Mouse (Mus musculus): Measurements from ENCODE around the gene Gm49380. TPM values are rescaled to one million over a fixed set of nuclear protein-coding genes. Genes with fewer than 3 reads are reported as not detected.
A peak's percentile ranks its signal among the peaks of the same experiment; 100 is the strongest.

Gene Gm49380
- total RNA-seq, 2 experiments from 2014 or later: 0.11 TPM; not detected in 1

DNA sequence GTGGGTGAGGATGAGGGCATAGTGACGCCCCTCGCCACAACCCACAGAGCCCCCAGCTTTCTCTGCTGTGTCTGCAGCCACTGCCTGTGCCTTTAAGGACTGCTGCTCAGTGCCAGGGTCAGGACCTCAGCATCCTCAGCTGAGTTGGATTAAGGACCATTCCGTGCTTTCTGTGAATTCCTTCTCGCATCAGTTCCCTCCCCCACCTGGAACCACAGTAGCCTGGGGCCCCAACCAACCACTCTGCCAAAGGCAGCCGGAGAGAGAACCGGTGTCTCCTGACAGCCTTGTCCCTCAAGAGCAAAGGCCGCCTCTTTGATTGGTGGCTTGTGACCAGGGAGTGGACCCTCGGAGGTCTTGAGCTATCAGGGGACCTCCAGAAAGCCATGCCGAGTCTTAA, 11.8 kb downstream of the Gm49380 start, which contains the start of gene Mfrp:
Gene Mfrp, plus strand, starts transcription at position 240 of the 400 bp plus-strand sequence.
- intact Hi-C loops (cut with DNase I): no loop called here
- DNase-seq (ENCODE audit: low spot score): no peak

DNA sequence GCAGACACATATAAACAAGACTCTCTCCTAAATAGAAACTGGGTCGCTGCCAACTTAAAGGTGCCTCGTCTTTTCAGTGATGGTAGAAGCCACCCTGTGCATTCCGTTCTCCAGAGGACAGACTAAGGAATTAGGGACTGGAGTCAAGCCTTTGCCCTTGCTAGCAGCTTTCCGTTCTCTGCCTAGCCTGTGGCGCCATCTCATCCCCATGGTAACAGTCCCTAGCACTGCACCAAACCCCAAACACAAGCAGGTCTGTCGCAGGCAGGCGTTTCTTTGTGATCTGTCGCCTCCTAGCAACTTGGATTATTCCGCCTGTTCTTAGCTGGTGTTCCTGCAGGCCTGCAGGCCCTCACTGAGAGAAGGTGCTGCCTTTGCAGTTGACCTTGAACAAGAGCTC, 16.8 kb downstream of the Gm49380 start:
- intact Hi-C loops (cut with DNase I): no loop called here
- DNase-seq (ENCODE audit: low spot score): no peak

DNA sequence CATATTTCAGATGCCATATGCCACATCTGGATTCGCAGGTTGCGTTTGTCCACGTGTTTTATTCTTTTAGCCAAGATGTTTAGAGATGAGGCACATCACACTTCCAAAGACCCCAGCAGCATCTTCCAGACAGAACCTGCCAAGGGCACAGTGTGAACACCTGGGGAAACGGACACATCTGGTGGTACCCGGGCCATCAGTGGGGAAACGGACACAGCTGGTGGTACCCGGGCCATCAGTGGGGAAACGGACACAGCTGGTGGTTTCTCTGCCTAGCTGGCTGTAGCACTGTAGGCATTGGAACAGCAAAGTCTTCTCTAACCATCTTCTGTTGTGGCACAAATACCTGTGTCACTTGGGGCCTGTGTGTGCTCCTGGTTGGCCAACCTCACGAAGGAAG, 17.5 kb downstream of the Gm49380 start:
- no peak for DNase-seq (ENCODE audit: low spot score)
- intact Hi-C loops (cut with DNase I): no loop called here

- intact Hi-C loops (cut with DNase I): no loop called here
These were observed 18.6 kb downstream of the Gm49380 start for GRCm38 (mm10) chr9:44094737-44095136.

DNA sequence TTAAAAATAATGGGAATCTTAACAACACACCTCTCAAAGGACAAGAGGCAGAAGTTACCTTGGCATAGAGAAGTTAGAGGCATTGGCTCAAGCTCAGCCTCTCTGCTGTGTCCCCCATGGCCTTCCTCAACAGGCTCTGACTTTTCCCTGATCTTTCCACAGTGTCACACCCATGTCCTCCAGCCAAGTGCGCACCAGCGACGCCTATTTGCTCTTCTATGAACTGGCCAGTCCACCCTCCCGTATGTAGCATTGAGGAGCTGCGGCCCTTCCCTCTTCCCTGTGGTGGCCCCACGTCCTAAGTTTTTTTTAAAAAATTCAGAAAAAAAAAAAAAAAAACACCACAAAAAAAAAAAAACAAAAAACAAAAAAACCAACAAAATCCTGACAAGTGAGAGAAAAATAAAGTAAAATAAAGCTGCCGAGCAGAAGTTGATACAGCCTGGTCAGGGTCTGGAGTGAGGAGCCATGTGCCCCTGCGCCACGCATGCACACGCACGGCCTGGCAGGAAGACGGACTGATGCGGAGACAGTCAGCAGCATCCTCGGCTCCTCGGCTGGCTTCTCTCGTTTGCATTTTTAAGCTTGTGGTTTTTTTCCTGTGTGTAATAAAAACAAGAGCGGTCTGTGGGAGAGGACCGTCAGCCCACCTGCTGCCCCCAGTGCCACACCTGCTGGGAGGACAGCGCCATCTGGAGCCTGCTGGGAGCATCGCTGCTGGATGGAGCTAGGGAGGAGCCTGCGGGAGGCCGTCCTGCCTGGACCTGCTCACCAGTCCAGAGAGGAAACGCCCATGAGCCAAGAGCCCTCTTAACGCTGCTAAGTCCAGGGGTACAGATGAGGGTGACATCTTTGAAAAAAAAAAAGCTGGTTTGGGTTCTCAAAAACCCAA, 19.4 kb downstream of the Gm49380 start:
- intact Hi-C loops (cut with DNase I): no loop called here
- peak; percentile 59 for DNase-seq (ENCODE audit: low spot score)

More at GRCm38 (mm10) chr9:44094737-44095136, 18.6 kb downstream of the Gm49380 start:
- DNase-seq (ENCODE audit: low spot score): no peak

GRCm38 (mm10) chr9:44088877-44089608, 24.3 kb downstream of the Gm49380 start:
- no peak for DNase-seq (ENCODE audit: low spot score)

DNA sequence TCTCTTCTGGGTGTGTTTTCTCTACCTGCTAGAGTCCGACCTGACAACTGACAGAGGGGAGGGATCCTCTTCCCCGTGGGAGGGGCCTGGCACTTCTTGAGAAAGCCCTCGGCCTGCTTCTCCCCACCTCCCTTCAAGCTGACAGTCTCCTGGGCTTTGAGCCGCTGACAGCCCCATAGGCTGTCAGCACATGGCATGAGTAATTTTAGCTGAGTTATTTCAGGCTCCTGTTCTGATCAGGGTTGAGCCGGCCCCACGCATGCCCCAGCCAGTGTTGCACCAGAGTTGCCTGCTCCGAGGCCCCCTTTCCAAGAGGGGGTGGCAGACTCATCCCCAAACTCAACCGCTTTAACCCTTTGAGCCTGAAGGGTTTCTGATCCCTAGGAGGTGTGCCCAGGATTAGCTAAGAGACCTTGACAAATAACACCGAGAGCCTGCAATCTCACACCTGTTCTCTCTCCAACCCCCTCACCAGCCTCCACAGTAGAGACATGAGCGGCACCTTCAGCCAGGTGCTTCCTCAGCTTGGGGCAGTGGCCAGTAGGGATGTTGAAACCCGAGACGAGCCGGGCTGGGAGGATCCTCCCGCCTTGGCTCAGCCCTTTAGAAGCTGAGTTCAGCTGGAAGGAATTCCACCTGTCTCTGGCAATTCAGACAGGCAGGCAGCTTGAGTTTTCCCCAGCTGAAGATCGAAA, 25.4 kb downstream of the Gm49380 start:
- DNase-seq (ENCODE audit: low spot score): no peak
- intact Hi-C loops (cut with DNase I): no loop called here

More at GRCm38 (mm10) chr9:44088877-44089608, 24.3 kb downstream of the Gm49380 start:
- intact Hi-C loops (cut with DNase I): no loop called here

GRCm38 (mm10) chr9:44086960-44087359, 26.3 kb downstream of the Gm49380 start:
- no peak for DNase-seq (ENCODE audit: low spot score)
- intact Hi-C loops (cut with DNase I): no loop called here

DNA sequence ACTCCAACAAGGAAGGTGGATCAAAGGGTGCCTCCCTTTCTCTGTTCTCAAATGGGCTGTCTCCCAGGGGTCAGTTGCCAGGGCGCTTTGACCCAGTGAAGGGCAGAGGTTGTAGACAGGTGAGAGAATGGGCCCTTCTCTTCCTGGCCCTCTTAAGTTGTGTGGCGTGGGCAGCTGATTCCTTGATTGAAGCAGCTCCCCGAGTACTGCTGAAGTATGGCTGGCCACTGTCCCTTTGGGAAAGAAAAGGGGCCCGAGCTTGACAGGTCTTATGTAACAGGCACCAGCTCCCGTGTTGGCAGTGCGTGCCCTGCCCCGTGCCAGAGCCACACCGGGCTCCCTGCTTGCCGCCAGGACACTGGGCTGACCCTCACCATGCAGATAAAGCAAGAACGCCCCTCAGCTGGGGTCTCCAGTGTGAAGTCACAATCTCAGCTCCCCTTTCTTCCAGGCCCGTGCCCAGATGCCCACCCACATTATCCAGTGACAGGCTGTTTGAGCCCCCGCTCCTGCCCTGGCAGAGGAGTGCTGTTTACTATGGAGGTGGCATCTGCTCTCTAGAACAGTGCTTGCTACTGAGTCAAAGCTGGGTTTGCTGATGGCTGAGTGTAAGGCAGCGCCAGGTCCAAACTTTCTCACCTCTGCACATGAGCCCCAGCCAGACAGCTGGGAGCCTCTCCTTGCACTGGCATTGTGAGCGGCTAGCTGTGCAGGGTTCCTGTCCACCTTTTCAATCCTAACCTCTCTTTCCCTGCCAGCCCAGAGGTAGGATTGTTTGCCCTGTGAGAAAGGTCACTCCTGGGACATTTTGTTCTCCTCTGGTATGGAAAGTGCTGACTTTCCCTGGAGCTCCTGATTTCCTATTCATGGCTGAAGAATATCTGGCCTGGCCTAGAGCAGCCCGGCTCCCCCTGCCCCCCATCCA, 27.3 kb downstream of the Gm49380 start:
- peak; percentile 66 for DNase-seq (ENCODE audit: low spot score)
- intact Hi-C loops (cut with DNase I): no loop called here

- intact Hi-C loops (cut with DNase I): no loop called here
- no peak for DNase-seq (ENCODE audit: low spot score)
These were observed 28.0 kb downstream of the Gm49380 start for GRCm38 (mm10) chr9:44085276-44085675.

DNA sequence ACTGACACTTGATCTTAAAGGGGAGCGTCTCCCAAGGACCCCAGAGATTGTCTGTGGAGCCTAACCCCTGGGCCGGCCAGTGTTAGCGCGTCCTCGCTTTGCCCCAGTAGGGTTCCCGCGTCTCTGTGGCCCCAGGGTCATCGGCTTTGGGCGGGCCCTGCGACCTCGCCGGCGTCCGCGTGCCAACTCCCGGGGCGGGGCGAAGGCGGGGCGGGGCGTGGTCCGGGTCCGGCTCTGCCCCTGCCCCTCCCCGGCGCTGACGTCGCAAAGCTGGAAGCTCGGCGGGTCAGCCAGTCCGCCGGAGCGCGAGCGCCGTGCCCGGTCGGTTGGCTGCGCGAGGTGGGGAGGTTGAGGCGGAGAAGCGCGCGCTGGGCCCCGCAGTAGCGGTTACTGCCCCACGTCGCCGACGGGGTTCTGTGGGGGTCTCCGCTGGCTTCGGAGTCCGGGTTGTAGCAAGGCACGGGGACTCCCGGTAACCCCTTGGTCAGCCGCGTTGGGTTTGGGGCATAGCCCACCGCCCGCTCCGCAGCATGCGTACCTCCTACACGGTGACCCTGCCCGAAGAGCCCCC, 28.6 kb downstream of the Gm49380 start:
- DNase-seq (ENCODE audit: low spot score): peak; percentile 89
- intact Hi-C loops (cut with DNase I): no loop called here

GRCm38 (mm10) chr9:44084236-44084635, 29.1 kb downstream of the Gm49380 start:
- DNase-seq (ENCODE audit: low spot score): no peak
- intact Hi-C loops (cut with DNase I): no loop called here

- no peak for DNase-seq (ENCODE audit: low spot score)
- intact Hi-C loops (cut with DNase I): no loop called here
These were observed 29.7 kb downstream of the Gm49380 start for GRCm38 (mm10) chr9:44083392-44084121.

GRCm38 (mm10) chr9:44082266-44082665, 31.0 kb downstream of the Gm49380 start:
- DNase-seq (ENCODE audit: low spot score): no peak
- intact Hi-C loops (cut with DNase I): no loop called here

- no peak for DNase-seq (ENCODE audit: low spot score)
- intact Hi-C loops (cut with DNase I): no loop called here
These were observed 31.7 kb downstream of the Gm49380 start for GRCm38 (mm10) chr9:44081581-44081980.

- intact Hi-C loops (cut with DNase I): no loop called here
- no peak for DNase-seq (ENCODE audit: low spot score)
These were observed 32.3 kb downstream of the Gm49380 start for GRCm38 (mm10) chr9:44080953-44081352.

DNA sequence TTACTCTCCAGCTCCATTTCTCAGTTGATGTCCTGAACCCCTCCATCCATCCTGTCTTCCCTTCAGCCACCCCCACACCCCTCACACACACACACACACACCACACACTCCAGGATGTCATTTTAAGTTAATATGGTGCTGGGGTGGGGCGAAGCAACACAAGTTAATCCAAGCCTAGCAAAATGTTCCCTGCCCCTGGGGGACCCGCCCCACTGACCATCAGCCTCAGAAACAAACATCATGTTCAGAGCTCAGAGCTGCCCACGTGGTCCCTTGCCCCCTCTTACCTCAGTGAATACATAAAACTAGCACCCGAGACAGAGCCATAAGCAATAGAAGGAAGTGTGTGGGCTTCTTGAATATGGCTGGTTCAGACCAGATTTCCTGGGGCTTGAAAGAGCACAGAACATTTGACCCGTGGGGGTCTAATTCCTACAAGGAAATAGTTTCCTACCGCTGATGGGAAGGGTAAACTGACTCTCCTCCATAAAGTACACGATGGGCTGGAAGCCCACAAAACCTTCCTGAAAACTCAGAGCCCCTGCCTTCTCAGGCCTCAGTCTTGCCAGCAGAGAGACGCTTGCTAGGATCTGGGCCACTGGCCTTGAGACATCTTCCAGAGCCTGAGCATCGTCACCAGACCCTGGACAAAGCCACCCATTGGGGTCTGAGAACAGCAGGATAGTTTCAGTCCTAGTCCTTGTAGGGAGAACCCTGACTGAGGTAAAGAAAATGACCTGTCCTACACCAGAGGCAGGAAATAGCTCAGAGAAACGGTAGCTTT, 33.1 kb downstream of the Gm49380 start:
- DNase-seq (ENCODE audit: low spot score): no peak
- intact Hi-C loops (cut with DNase I): no loop called here

Data from heart, postnatal 25 days (tissue).